8 mouse cellular contexts compared by ENCODE assay signal in genomic region chr8:119224547-119224946, GRCm38 (mm10).
A peak's percentile ranks its signal among the peaks of the same experiment; 100 is the strongest.
DNase-seq lines count a peak whose midpoint lies in the region.

No protein-coding gene starts in this region.

- peak; percentile 55 for DNase-seq in gastrocnemius, adult 18-20 months (ENCODE audit: low spot score)
- no peak for DNase-seq in gastrocnemius, postnatal 4 days (ENCODE audit: low spot score in 2 of 2)
- DNase-seq in ovary, postnatal 36 days (ENCODE audit: low spot score) = peak; percentile 7
- no peak for DNase-seq in ovary, postnatal 10 days (ENCODE audit: low spot score)
- peak; percentile 75 for DNase-seq in adrenal gland, postnatal 10 days
- peak; percentile 0 for DNase-seq in fibroblast of lung, adult 2 months (ENCODE audit: low read depth)
- peak; percentile 15 to 34 for DNase-seq in lung, adult 18-20 months
- DNase-seq in urinary bladder, postnatal 36 days (ENCODE audit: low spot score in 2 of 2) = peak; percentile 27 to 28

Comparison
In these comparisons a context has a peak if more than half of its experiments do, and no peak if none do; other contexts are left out.
1. DNase-seq: peak in gastrocnemius, adult 18-20 months (single experiment), ovary, postnatal 36 days (single experiment), adrenal gland, postnatal 10 days (single experiment), fibroblast of lung, adult 2 months (single experiment), lung, adult 18-20 months (2 of 2) and urinary bladder, postnatal 36 days (2 of 2); none in gastrocnemius, postnatal 4 days (0 of 2) and ovary, postnatal 10 days (single experiment).